9 mouse cellular contexts compared by ENCODE assay signal in the genomic region with DNA sequence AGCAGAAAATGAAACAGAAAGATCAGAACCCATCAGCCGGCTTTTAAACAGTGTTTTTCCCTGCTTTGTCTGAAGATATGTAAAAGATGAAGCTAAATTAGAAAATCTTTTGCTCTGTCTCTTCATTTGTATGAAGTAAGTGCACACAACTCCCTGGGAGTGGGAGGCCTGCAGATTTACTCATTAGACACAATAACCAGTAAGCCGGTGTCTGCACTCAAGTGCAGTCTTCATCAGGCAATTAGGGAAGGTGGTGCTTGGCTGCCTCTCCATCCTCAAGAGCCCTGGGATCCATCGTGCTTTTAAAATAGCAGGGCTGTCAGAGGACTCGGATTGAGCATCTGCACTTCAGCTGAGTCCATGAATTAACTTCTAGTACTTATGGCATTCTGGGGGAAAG.
DNase-seq lines count a peak whose midpoint lies in the region; ATAC-seq and TF ChIP-seq lines count a peak whose summit lies in the region.
"Had no signal": no experiment of that assay in that cellular context is flagged by ENCODE, and none has a peak within 500 bp of the region (broad histone marks: within the 10 kb centered on the region; RNA-seq: fewer than 3 reads in every experiment).

No protein-coding gene starts in this region.

- no peaks in the 10 kb centered on the region for H3K36me3 ChIP-seq in embryonic facial prominence, embryonic 13.5 days
- no peaks in the 10 kb centered on the region for H3K36me3 ChIP-seq in hindbrain, embryonic 10.5 days
- H3K36me3 ChIP-seq in neural tube, embryonic 13.5 days: no peaks in the 10 kb centered on the region
- no peaks in the 10 kb centered on the region for H3K36me3 ChIP-seq in lung, postnatal 0 days (ENCODE audit: insufficient read depth, low read length)
- H3K36me3 ChIP-seq: limb, embryonic 15.5 days had no signal

- H3K9me3 ChIP-seq in embryonic facial prominence, embryonic 13.5 days: no peaks in the 10 kb centered on the region
- H3K9me3 ChIP-seq in hindbrain, embryonic 10.5 days: no peaks in the 10 kb centered on the region
- no peaks in the 10 kb centered on the region for H3K9me3 ChIP-seq in neural tube, embryonic 13.5 days
- H3K9me3 ChIP-seq in lung, postnatal 0 days (ENCODE audit: low read length): no peaks in the 10 kb centered on the region
- H3K9me3 ChIP-seq: limb, embryonic 15.5 days had no signal

- TF ChIP-seq EP300 in lung, postnatal 0 days (IDR thresholded peaks at IDR 0.05): no peak

- peak overlapping the region; percentile 18 for H3K4me2 ChIP-seq in embryonic facial prominence, embryonic 13.5 days
- peak overlapping the region; percentile 35 for H3K4me2 ChIP-seq in neural tube, embryonic 13.5 days
- no peak overlapping the region for H3K4me2 ChIP-seq in lung, postnatal 0 days (replicated peaks; ENCODE audit: low read depth, low read length)
- H3K4me2 ChIP-seq: limb, embryonic 15.5 days had no signal

- peaks cover 20% of the 10 kb centered on the region for H3K4me1 ChIP-seq in embryonic facial prominence, embryonic 13.5 days
- peaks cover 24% of the 10 kb centered on the region for H3K4me1 ChIP-seq in hindbrain, embryonic 10.5 days (replicated peaks)
- peaks cover 30% of the 10 kb centered on the region for H3K4me1 ChIP-seq in neural tube, embryonic 13.5 days (replicated peaks)
- no peaks in the 10 kb centered on the region for H3K4me1 ChIP-seq in lung, postnatal 0 days (ENCODE audit: insufficient read depth, low read depth, low read length)

- H3K27me3 ChIP-seq in embryonic facial prominence, embryonic 13.5 days: no peaks in the 10 kb centered on the region
- H3K27me3 ChIP-seq in hindbrain, embryonic 10.5 days (ENCODE audit: insufficient read depth, poor library complexity, severe bottlenecking): no peaks in the 10 kb centered on the region
- no peaks in the 10 kb centered on the region for H3K27me3 ChIP-seq in neural tube, embryonic 13.5 days
- H3K27me3 ChIP-seq in lung, postnatal 0 days (replicated peaks; ENCODE audit: insufficient read depth, low read length): no peaks in the 10 kb centered on the region
- H3K27me3 ChIP-seq: limb, embryonic 15.5 days had no signal

- H3K4me3 ChIP-seq in layer of hippocampus, adult 2 months: peak overlapping the region; percentile 2; the same call in 1 of the 2 replicates
- no peak overlapping the region for H3K4me3 ChIP-seq in embryonic facial prominence, embryonic 13.5 days
- H3K4me3 ChIP-seq in hindbrain, embryonic 10.5 days: no peak overlapping the region
- H3K4me3 ChIP-seq in neural tube, embryonic 13.5 days: no peak overlapping the region
- no peak overlapping the region for H3K4me3 ChIP-seq in lung, postnatal 0 days (ENCODE audit: low read depth, low read length)
- H3K4me3 ChIP-seq: limb, embryonic 15.5 days had no signal

- 48% methylated on average over 4 of the region's 4 CpGs for WGBS in embryonic facial prominence, embryonic 13.5 days
- 63% methylated on average over 4 of the region's 4 CpGs for WGBS in hindbrain, embryonic 10.5 days
- 28% methylated on average over 4 of the region's 4 CpGs for WGBS in neural tube, embryonic 13.5 days
- 53% methylated on average over 4 of the region's 4 CpGs for WGBS in lung, postnatal 0 days

- TF ChIP-seq CTCF in layer of hippocampus, adult 2 months (conservative IDR thresholded peaks at IDR 0.05): no peak
- no peak for TF ChIP-seq CTCF in lung, postnatal 0 days (IDR thresholded peaks at IDR 0.05)

- ATAC-seq in embryonic facial prominence, embryonic 13.5 days (ENCODE audit: insufficient number of reproducible peaks, insufficient read depth, low FRiP score, low TSS enrichment, low read depth): no peak
- peak; percentile 77 for ATAC-seq in neural tube, embryonic 13.5 days (ENCODE audit: low read depth)
- ATAC-seq in lung, postnatal 0 days: no peak

- H3K27ac ChIP-seq in layer of hippocampus, adult 2 months: peak overlapping the region; percentile 77
- peak overlapping the region; percentile 55 for H3K27ac ChIP-seq in embryonic facial prominence, embryonic 13.5 days
- H3K27ac ChIP-seq in hindbrain, embryonic 10.5 days: 0 out of 2 replicates have a peak overlapping the region, but pooled peaks have one; percentile 12
- H3K27ac ChIP-seq in neural tube, embryonic 13.5 days (replicated peaks): peak overlapping the region; percentile 64
- H3K27ac ChIP-seq in lung, postnatal 0 days (ENCODE audit: low read length): no peak overlapping the region
- H3K27ac ChIP-seq: limb, embryonic 15.5 days had no signal

- no peak overlapping the region for H3K9ac ChIP-seq in embryonic facial prominence, embryonic 13.5 days
- peak overlapping the region; percentile 26; the same call in 1 of the 2 replicates for H3K9ac ChIP-seq in neural tube, embryonic 13.5 days
- no peak overlapping the region for H3K9ac ChIP-seq in lung, postnatal 0 days (replicated peaks; ENCODE audit: low read depth)
- H3K9ac ChIP-seq: limb, embryonic 15.5 days had no signal

- no peak for DNase-seq in layer of hippocampus, adult 2 months (ENCODE audit: low spot score in 2 of 2)
- no peak for DNase-seq in layer of hippocampus, postnatal 10 days (ENCODE audit: low spot score in 2 of 2)
- no peak for DNase-seq in hindbrain, embryonic 10.5 days (ENCODE audit: low spot score)
- DNase-seq in urinary bladder, adult 2 months (ENCODE audit: low spot score): no peak
- no peak for DNase-seq in lung, postnatal 0 days (ENCODE audit: low spot score)
- DNase-seq: kidney, adult 18-20 months had no signal
